Mouse (Mus musculus) cerebellum, adult 2 months (tissue): ENCODE results near the gene Tmprss9. TPM values are rescaled to one million over a fixed set of nuclear protein-coding genes. Genes with fewer than 3 reads are reported as not detected.

Source experiments
- DNase-seq, 2 experiments: peaks; one replicate each; pipeline ENCODE4 v3.0.0; 2021
- H3K27ac ChIP-seq: fragments of 200-500 bp; 2 replicates; pipeline ENCODE4 v1.5.1; 2012; ENCODE audit warnings: low read length, control low read depth, inconsistent platforms; ENCODE audit not compliant: insufficient read depth
- H3K27me3 ChIP-seq: fragments of 200-500 bp; 2 replicates; pipeline ENCODE4 v1.6.1; 2012; ENCODE audit warnings: inconsistent platforms, mild to moderate bottlenecking, low read length, moderate library complexity; ENCODE audit not compliant: control insufficient read depth, insufficient read depth
- H3K4me1 ChIP-seq: fragments of 200-500 bp; 2 replicates; pipeline ENCODE4 v1.6.1; 2011; ENCODE audit warnings: low read length; ENCODE audit not compliant: control insufficient read depth, insufficient read depth
- H3K4me3 ChIP-seq: fragments of 200-500 bp; replicated peaks from 2 replicates; pipeline ENCODE3; 2011; ENCODE audit warnings: mild to moderate bottlenecking, low read depth, low read length, control low read depth; ENCODE audit not compliant: insufficient read depth
- CTCF ChIP-seq: fragments of 200-500 bp; IDR thresholded peaks from 2 replicates; pipeline ENCODE4 v1.5.1; 2011; ENCODE audit warnings: low read depth, mild to moderate bottlenecking, control low read depth, low read length, moderate library complexity, borderline replicate concordance; ENCODE audit not compliant: insufficient read depth
- POLR2A ChIP-seq: fragments of 200-500 bp; IDR thresholded peaks from 2 replicates; pipeline ENCODE4 v1.6.1; 2011; ENCODE audit warnings: low read length, control low read depth, borderline replicate concordance; ENCODE audit not compliant: insufficient read depth
- WGBS: fragments of 180-500 bp; shearing (Covaris S2); methylation state at CpG from one replicate; pipeline ENCODE4 v1.1.7; 2018; 5-methylcytosine and 5-hydroxymethylcytosine counted together
- polyA plus RNA-seq: library from polyadenylated mRNA; depleted of rRNA; stranded (reverse); fragments of >200 nt; gene quantifications from 2 replicates; pipeline ENCODE4 v1.2.3, GENCODE M21; 2012; rRNA removed

Gene Tmprss9
- 0.41 and 0.74 TPM in 2 replicates for polyA plus RNA-seq

DNA sequence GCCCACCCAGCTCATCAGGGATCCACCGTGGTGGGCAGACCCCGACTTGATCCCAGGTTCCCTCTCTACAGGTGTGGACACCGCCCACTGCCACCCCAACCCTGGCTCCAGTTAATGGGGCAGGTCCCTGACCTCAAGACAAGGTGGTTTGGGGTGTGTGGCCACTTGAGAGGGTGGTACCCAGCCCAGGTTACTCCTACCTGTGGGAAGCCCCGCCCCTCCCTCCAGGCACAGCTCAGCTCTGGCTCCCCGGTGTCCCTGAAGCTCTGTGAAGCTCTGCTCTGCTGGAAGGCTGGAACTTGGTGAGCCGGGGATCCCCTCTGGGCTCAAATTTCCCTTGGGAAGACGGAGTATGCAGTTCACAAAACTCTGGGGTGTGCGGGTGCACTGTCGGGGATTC, at the start of gene Tmprss9:
TSS of gene Tmprss9 (plus strand) at position 268 of the 400 bp plus-strand sequence.
- TF ChIP-seq CTCF = no peak
- no peak for TF ChIP-seq POLR2A
- 33% methylated on average over 9 of the region's 9 CpGs for WGBS

DNA sequence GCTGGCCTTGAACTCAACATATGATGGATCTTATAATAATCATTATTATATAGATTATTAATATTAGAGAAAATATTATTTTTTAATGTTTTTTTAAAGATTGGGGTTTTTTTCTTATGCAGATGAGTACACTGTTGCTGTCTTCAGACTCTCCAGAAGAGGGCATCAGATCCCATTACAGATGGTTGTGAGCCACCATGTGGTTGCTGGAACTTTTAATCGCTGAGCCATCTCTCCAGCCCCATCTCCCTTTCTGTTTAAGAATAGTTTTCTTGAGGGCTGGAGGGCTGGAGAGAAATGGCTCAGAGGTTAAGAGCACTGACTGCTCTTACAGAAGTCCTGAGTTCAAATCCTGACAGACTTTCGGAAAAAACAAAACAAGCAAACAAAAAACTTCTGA, 49.7 kb upstream of the Tmprss9 start:
- 40% methylated on average over 2 of the region's 2 CpGs for WGBS
- Histone ChIP-seq H3K27me3 (no peaks in the 10 kb centered on the region), H3K4me3 (no peak overlapping the region)

More for the DNA sequence above, at the start of gene Tmprss9:
- DNase-seq = no peak
- Histone ChIP-seq H3K27ac (no peak within 1 kb of the TSS), H3K4me3 (no peak within 1 kb of the TSS), H3K4me1 (no peaks in the 10 kb centered on the region), H3K27me3 (no peaks in the 10 kb centered on the region)

DNA sequence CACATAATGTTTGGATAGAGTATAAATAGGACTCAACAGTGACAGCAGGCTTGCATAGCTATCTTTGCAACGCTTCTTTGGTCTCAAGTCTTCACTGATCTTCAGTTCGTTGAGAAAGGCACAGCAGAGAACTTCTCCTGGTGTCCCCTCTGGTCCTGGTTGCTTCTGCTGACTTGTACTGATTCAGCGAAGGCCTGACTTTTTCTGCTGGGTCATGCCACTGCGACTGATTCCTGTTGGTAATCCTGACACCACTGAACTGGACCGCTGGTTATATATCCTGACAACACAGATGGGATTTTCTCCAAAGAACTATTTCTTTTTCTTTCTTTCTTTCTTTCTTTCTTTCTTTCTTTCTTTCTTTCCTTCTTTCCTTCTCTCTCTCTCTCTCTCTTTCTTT, 49.1 kb upstream of the Tmprss9 start:
- H3K4me3 ChIP-seq = no peak overlapping the region
- WGBS = 87% methylated on average over 5 of the region's 5 CpGs

More for the DNA sequence above, 49.7 kb upstream of the Tmprss9 start:
- TF ChIP-seq CTCF (peak; percentile 53; the same call in 1 of the 2 replicates), POLR2A (no peak)
- peak in 1 of 2 experiments; percentile 55 for DNase-seq
- Histone ChIP-seq H3K27ac (no peak overlapping the region), H3K4me1 (no peaks in the 10 kb centered on the region)

DNA sequence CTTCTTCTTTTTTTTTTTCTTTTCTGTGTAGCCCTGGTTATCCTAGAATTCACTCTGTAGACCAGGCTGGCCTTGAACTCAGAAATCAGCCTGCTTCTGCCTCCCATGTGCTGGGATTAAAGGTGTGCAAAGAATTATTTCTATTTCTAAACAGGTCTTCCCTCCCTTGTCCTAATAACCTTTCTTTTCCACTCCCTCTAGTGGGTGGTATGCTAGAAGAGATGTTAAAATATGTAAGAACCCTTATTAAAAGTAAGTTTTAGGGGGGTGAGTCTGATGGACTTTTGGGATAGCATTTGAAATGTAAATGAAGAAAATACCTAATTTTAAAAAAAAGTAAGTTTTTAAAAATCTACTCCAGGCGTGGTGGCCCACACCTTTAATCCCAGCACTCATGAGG, 48.3 kb upstream of the Tmprss9 start:
- Histone ChIP-seq H3K4me3 (no peak overlapping the region), H3K4me1 (no peaks in the 10 kb centered on the region), H3K27ac (no peak overlapping the region), H3K27me3 (no peaks in the 10 kb centered on the region)
- WGBS = 98% methylated on average over 1 of the region's 1 CpGs
- TF ChIP-seq CTCF = no peak
- no peak for TF ChIP-seq POLR2A
- DNase-seq = no peak

More for the DNA sequence above, 49.1 kb upstream of the Tmprss9 start:
- no peaks in the 10 kb centered on the region for H3K27me3 ChIP-seq
- TF ChIP-seq POLR2A (no peak), CTCF (no peak)
- H3K4me1 ChIP-seq = no peaks in the 10 kb centered on the region
- no peak for DNase-seq
- no peak overlapping the region for H3K27ac ChIP-seq

DNA sequence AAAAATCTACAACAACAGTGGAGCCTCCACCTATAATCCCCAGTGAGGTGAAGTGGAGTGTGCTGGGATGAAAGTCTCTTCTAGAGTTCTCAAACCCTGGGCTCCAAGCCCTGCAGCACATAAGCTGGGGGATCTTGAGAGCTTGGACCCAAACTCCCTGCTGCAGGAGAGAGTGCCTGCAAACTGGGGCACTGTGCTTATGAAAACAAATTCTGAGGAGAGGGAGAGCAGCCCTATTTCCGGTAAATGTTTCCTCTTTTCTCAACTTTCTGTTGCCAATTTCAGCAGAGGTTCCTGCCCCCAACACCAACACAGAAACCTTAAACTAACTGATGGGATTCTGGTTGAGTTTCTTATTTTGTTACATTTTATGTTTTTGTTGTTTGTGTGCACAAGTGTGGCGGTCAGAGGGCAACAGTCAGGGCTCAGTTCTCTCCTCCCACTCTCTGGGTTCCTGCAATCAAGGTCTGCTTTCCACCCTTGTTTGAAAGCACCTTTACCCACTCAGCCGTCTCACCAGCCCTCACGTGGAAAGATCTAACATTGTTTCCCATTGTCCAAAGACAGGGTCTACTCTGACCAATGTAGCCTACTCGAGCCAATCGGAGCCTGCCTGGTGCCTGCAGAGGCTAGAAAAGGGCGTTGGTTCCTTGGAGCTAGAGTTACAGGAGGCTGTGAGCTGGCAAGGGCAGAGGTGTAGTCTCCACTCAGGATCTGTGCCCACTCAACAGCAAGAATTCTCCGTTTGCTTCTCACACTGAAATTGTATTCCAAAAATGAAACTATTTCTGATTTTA, 47.6 kb upstream of the Tmprss9 start:
- 74% methylated on average over 8 of the region's 8 CpGs for WGBS
- TF ChIP-seq CTCF (no peak), POLR2A (no peak)

DNA sequence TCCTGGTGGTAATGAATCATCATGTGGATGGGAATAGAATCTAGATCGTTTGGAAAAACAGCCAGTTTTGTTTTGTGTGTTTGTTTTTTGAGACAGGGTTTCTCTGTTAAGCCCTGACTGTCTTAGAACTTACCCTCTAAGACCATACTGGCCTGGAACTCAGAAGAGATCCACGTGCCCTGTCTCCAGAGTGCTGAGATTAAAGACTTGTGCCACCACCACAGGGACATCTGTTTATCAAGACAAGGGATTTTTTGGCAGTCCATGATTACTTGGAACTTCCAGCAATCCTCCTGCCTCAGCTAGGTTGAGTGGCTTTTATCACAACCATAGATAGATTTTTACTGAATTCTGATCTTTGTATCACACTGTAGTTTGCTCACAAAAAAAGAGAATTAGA, 46.8 kb upstream of the Tmprss9 start:
- WGBS = 72% methylated on average over 2 of the region's 2 CpGs
- Histone ChIP-seq H3K27me3 (no peaks in the 10 kb centered on the region), H3K4me3 (no peak overlapping the region), H3K27ac (no peak overlapping the region), H3K4me1 (peaks cover 8% of the 10 kb centered on the region)
- no peak for DNase-seq
- no peak for TF ChIP-seq CTCF
- no peak for TF ChIP-seq POLR2A

More for the DNA sequence above, 47.6 kb upstream of the Tmprss9 start:
- H3K27me3 ChIP-seq = no peaks in the 10 kb centered on the region
- no peak for DNase-seq
- H3K4me1 ChIP-seq = no peaks in the 10 kb centered on the region; the same call in 1 of the 2 replicates
- no peak overlapping the region for H3K4me3 ChIP-seq
- no peak overlapping the region for H3K27ac ChIP-seq

DNA sequence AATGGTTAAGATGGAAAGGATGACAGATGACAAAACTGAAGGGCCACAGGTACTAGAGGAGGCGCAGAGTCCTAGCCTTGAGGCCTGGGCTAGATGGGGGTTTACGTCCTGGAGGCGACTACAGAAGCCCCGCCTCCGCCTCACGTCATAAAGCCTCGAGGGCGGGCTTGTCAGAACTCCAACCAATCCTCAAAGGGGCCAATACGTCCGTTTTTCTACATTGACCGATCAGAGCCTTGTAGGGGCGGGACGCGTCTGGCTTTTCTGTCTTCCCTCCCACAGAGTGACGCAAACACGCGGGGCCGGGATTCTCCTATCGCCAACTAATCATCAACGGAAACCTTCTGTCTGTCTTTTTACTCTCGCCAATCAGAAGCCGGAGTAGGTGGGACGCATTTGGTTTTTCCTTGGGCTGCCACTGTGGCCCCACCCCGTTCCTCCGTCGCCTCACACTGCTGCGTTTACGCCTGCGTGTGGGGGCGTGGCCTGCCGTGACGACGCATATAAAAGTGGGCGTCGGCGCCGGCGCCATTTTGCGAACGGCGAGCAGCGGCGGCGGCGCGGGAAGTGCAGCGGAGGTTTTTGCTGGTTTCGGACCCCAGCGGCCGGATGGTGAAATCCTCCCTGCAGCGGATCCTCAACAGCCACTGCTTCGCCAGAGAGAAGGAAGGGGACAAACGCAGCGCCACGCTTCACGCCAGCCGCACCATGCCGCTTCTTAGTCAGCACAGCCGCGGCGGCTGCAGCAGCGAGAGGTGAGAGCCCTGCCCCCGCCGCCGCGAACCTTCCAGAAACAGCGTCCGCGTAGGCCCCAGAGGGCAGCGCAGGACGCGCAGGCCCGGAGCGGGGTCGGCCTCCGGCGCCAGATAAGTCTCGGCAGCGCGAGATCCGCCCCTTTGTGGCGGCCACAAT, 45.2 kb upstream of the Tmprss9 start, which contains the start of gene Oaz1:
TSS of gene Oaz1 (plus strand) at position 506 of the 912 bp plus-strand sequence.
- under 1% methylated on average over 82 of the region's 82 CpGs for WGBS
- peaks cover 17% of the 10 kb centered on the region for H3K4me1 ChIP-seq
- H3K27ac ChIP-seq = peak within 1 kb of the TSS; percentile 96
- peak; percentile 99 to 100 for DNase-seq
- TF ChIP-seq CTCF (no peak), POLR2A (peak; percentile 90)
- no peaks in the 10 kb centered on the region for H3K27me3 ChIP-seq
- peak within 1 kb of the TSS; percentile 95 for H3K4me3 ChIP-seq
